Mouse (Mus musculus) E14TG2a.4 (cell line): ENCODE data around the gene Padi6.

Experiments
- H3K27me3 ChIP-seq: 2 replicates; pipeline ENCODE4 v1.6.1; 2014; ENCODE audit warnings: low read length, control low read depth; ENCODE audit not compliant: insufficient read depth
- H3K36me3 ChIP-seq: 2 replicates; pipeline ENCODE4 v1.6.1; 2014; ENCODE audit warnings: low read length, control low read depth; ENCODE audit not compliant: insufficient read depth
- H3K4me1 ChIP-seq: replicated peaks from 2 replicates; pipeline ENCODE4 v1.6.1; 2014; ENCODE audit warnings: low read depth, low read length, control low read depth
- H3K4me3 ChIP-seq: replicated peaks from 2 replicates; pipeline ENCODE4 v1.5.1; 2014; ENCODE audit warnings: mild to moderate bottlenecking, low read length
- H3K9me3 ChIP-seq: 2 replicates; pipeline ENCODE4 v1.6.1; 2014; ENCODE audit warnings: low read length, control low read depth
- CTCF ChIP-seq: conservative IDR thresholded peaks from 2 replicates; pipeline ENCODE4 v1.5.1; 2014; ENCODE audit warnings: low read length
- NANOG ChIP-seq: IDR thresholded peaks from 2 replicates; pipeline ENCODE4 v1.6.1; 2014; ENCODE audit warnings: borderline replicate concordance, low read length, mixed read lengths
- POU5F1 ChIP-seq: IDR thresholded peaks from 2 replicates; pipeline ENCODE4 v1.6.1; 2014; ENCODE audit warnings: low read length, borderline replicate concordance

Gene Padi6

GRCm38 (mm10) chr4:140770433-140770832, 28.0 kb upstream of the Padi6 start:
- Histone ChIP-seq H3K4me1 (peaks cover 67% of the 10 kb centered on the region), H3K36me3 (no peaks in the 10 kb centered on the region), H3K4me3 (0 out of 2 replicates have a peak overlapping the region, but pooled peaks have one; percentile 13), H3K27me3 (peaks cover 6% of the 10 kb centered on the region; the same call in 1 of the 2 replicates), H3K9me3 (no peaks in the 10 kb centered on the region)
- TF ChIP-seq POU5F1 (no peak), NANOG (no peak), CTCF (no peak)

- Histone ChIP-seq H3K4me1 (peaks cover 54% of the 10 kb centered on the region), H3K4me3 (no peak overlapping the region), H3K27me3 (peaks cover 6% of the 10 kb centered on the region; the same call in 1 of the 2 replicates), H3K36me3 (no peaks in the 10 kb centered on the region), H3K9me3 (no peaks in the 10 kb centered on the region)
- no peak for TF ChIP-seq POU5F1
- no peak for TF ChIP-seq CTCF
- TF ChIP-seq NANOG: no peak
These were observed 26.5 kb upstream of the Padi6 start for GRCm38 (mm10) chr4:140768973-140769372.

- H3K4me1 ChIP-seq: peaks cover 30% of the 10 kb centered on the region
- no peaks in the 10 kb centered on the region for H3K9me3 ChIP-seq
- H3K36me3 ChIP-seq: no peaks in the 10 kb centered on the region
- no peak for TF ChIP-seq CTCF
- no peak for TF ChIP-seq POU5F1
- no peak for TF ChIP-seq NANOG
- H3K4me3 ChIP-seq: no peak overlapping the region
- peaks cover 6% of the 10 kb centered on the region; the same call in 1 of the 2 replicates for H3K27me3 ChIP-seq
These were observed 23.5 kb upstream of the Padi6 start for GRCm38 (mm10) chr4:140765936-140766335.

GRCm38 (mm10) chr4:140763158-140763557, 20.7 kb upstream of the Padi6 start:
- TF ChIP-seq NANOG (no peak), CTCF (peak; percentile 62)
- Histone ChIP-seq H3K27me3 (peaks cover 4% of the 10 kb centered on the region; the same call in 1 of the 2 replicates), H3K4me1 (peaks cover 15% of the 10 kb centered on the region), H3K4me3 (no peak overlapping the region), H3K9me3 (no peaks in the 10 kb centered on the region), H3K36me3 (no peaks in the 10 kb centered on the region)

- H3K4me1 ChIP-seq: peaks cover 17% of the 10 kb centered on the region; the same call in 1 of the 2 replicates
- no peaks in the 10 kb centered on the region for H3K9me3 ChIP-seq
- H3K36me3 ChIP-seq: no peaks in the 10 kb centered on the region
- TF ChIP-seq NANOG (no peak), CTCF (no peak), POU5F1 (no peak)
- no peak overlapping the region for H3K4me3 ChIP-seq
- H3K27me3 ChIP-seq: no peaks in the 10 kb centered on the region; the same call in 1 of the 2 replicates
These were observed 19.2 kb upstream of the Padi6 start for GRCm38 (mm10) chr4:140761601-140762000.

GRCm38 (mm10) chr4:140755811-140756210, 13.4 kb upstream of the Padi6 start:
- peaks cover 2% of the 10 kb centered on the region; the same call in 1 of the 2 replicates for H3K27me3 ChIP-seq
- H3K9me3 ChIP-seq: no peaks in the 10 kb centered on the region
- TF ChIP-seq CTCF: no peak
- TF ChIP-seq NANOG: no peak
- no peak for TF ChIP-seq POU5F1
- H3K4me3 ChIP-seq: no peak overlapping the region
- peaks cover 22% of the 10 kb centered on the region for H3K4me1 ChIP-seq
- H3K36me3 ChIP-seq: no peaks in the 10 kb centered on the region

- Histone ChIP-seq H3K4me1 (peaks cover 32% of the 10 kb centered on the region), H3K9me3 (no peaks in the 10 kb centered on the region), H3K27me3 (0 out of 2 replicates have a peak, but pooled peaks cover 2% of the 10 kb centered on the region), H3K36me3 (no peaks in the 10 kb centered on the region), H3K4me3 (no peak overlapping the region)
- TF ChIP-seq NANOG (no peak), POU5F1 (no peak), CTCF (no peak)
These were observed 10.9 kb upstream of the Padi6 start for GRCm38 (mm10) chr4:140753366-140753765.

GRCm38 (mm10) chr4:140750328-140750727, 7.9 kb upstream of the Padi6 start:
- Histone ChIP-seq H3K27me3 (peaks cover 14% of the 10 kb centered on the region), H3K4me1 (peaks cover 42% of the 10 kb centered on the region), H3K9me3 (no peaks in the 10 kb centered on the region), H3K4me3 (no peak overlapping the region), H3K36me3 (no peaks in the 10 kb centered on the region)
- TF ChIP-seq CTCF (0 out of 2 replicates have a peak, but pooled peaks have one; percentile 12), NANOG (no peak)

GRCm38 (mm10) chr4:140747978-140748377, 5.5 kb upstream of the Padi6 start:
- Histone ChIP-seq H3K4me3 (peak overlapping the region; percentile 37), H3K36me3 (no peaks in the 10 kb centered on the region), H3K27me3 (peaks cover 14% of the 10 kb centered on the region), H3K9me3 (no peaks in the 10 kb centered on the region), H3K4me1 (peaks cover 45% of the 10 kb centered on the region)
- TF ChIP-seq POU5F1 (no peak), CTCF (no peak), NANOG (no peak)
